Mouse (Mus musculus) neural tube, embryonic 13.5 days (tissue): ENCODE data around the gene Plekhm2. TPM values are rescaled to one million over a fixed set of nuclear protein-coding genes. Genes with fewer than 3 reads are reported as not detected.

Experiments
- ATAC-seq: fragments of 200-750 bp; cut with Nextera tagmentation; 2 replicates; pipeline ENCODE4 v1.8.0; 2017; ENCODE audit warnings: low read depth, mild to moderate bottlenecking, moderate TSS enrichment, moderate library complexity
- H3K27ac ChIP-seq: fragments of 300-500 bp; sonication (generic); replicated peaks from 2 replicates; pipeline ENCODE4 v1.5.1; 2015; ENCODE audit warnings: moderate library complexity, mild to moderate bottlenecking, inconsistent platforms
- H3K27me3 ChIP-seq: fragments of 300-500 bp; sonication (generic); 2 replicates; pipeline ENCODE4 v1.6.1; 2015; ENCODE audit warnings: mild to moderate bottlenecking, inconsistent platforms
- H3K36me3 ChIP-seq: fragments of 300-500 bp; sonication (generic); 2 replicates; pipeline ENCODE4 v1.6.1; 2015; ENCODE audit warnings: mild to moderate bottlenecking, inconsistent platforms
- H3K4me1 ChIP-seq: fragments of 300-500 bp; sonication (generic); replicated peaks from 2 replicates; pipeline ENCODE4 v1.6.1; 2015; ENCODE audit warnings: inconsistent platforms
- H3K4me2 ChIP-seq: fragments of 300-500 bp; sonication (generic); 2 replicates; pipeline ENCODE4 v1.6.1; 2015; ENCODE audit warnings: inconsistent platforms, mild to moderate bottlenecking, moderate library complexity
- H3K4me3 ChIP-seq: fragments of 300-500 bp; sonication (generic); 2 replicates; pipeline ENCODE4 v1.5.1; 2015; ENCODE audit warnings: mild to moderate bottlenecking, inconsistent platforms
- H3K9ac ChIP-seq: fragments of 300-500 bp; sonication (generic); 2 replicates; pipeline ENCODE4 v1.6.1; 2015; ENCODE audit warnings: moderate library complexity, mild to moderate bottlenecking, inconsistent platforms
- H3K9me3 ChIP-seq: fragments of 300-500 bp; sonication (generic); 2 replicates; pipeline ENCODE4 v1.6.1; 2016; ENCODE audit warnings: inconsistent platforms
- WGBS: fragments of 180-500 bp; shearing (Covaris S2); methylation state at CpG from one replicate; pipeline ENCODE4 v1.1.7; 2015; 5-methylcytosine and 5-hydroxymethylcytosine counted together
- polyA plus RNA-seq: library from polyadenylated mRNA; unstranded; fragments of >200 nt; fragmentation: Nextera tagmentation; extraction: Ambion mirVana; gene quantifications from 2 replicates; pipeline ENCODE4 v1.2.1, GENCODE M21; 2015

The Plekhm2 gene
- polyA plus RNA-seq, 1 experiment from 2014 or later: 7.6 TPM

DNA sequence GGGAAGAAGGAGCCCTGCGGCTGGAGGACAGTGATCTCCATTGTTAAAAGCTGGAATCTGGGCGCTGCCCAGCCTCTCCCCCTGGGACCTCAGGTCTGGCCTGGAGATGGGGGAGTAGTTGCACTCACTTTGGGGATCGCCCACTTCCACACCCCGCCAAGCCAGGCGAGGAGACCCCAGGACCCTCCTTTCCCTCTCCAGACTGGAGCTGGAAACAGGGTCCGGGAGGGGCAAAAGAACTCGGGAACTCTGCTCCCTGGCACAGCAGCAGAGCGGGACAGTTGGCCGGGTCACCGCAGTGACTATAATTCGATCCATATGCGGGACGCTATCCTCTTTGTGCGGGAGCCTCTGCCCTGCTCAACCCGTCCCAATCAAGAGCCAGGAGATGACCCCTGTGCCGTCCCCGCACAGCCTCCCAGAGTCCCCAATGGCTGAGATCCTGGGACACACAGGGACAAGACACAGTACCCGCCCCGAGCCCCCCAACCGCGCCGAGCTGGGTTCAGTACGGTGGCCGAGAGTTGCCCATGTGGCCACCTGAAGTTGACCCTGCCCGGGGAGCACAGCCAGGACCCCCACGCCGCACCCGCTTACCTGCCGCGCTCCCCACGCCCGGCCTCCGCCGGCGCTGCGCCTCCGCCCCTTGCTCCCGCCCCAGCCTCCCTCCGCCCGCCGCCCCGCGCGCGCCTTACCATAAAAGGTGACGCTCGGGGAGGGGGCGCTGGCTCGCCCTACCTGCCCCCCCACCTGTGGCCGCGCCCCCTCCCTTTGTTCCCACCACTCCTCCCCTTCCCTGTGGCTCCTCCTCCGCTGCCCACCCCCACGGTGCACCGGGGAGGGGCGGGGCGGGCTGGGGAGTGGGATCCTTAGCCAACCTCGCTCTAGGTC, 65.2 kb downstream of the Plekhm2 start:
- Histone ChIP-seq H3K9me3 (no peaks in the 10 kb centered on the region), H3K4me2 (peak overlapping the region; percentile 83), H3K4me3 (peak overlapping the region; percentile 58), H3K27ac (peak overlapping the region; percentile 62), H3K36me3 (peaks cover 7% of the 10 kb centered on the region; the same call in 1 of the 2 replicates), H3K9ac (peak overlapping the region; percentile 74), H3K27me3 (peaks cover 18% of the 10 kb centered on the region), H3K4me1 (peaks cover 30% of the 10 kb centered on the region)
- ATAC-seq: peak; percentile 47
- under 1% methylated on average over 35 of the region's 57 CpGs for WGBS

- 2% methylated on average over 9 of the region's 9 CpGs for WGBS
These were observed 65.8 kb downstream of the Plekhm2 start for GRCm38 (mm10) chr4:141598894-141599250.

DNA sequence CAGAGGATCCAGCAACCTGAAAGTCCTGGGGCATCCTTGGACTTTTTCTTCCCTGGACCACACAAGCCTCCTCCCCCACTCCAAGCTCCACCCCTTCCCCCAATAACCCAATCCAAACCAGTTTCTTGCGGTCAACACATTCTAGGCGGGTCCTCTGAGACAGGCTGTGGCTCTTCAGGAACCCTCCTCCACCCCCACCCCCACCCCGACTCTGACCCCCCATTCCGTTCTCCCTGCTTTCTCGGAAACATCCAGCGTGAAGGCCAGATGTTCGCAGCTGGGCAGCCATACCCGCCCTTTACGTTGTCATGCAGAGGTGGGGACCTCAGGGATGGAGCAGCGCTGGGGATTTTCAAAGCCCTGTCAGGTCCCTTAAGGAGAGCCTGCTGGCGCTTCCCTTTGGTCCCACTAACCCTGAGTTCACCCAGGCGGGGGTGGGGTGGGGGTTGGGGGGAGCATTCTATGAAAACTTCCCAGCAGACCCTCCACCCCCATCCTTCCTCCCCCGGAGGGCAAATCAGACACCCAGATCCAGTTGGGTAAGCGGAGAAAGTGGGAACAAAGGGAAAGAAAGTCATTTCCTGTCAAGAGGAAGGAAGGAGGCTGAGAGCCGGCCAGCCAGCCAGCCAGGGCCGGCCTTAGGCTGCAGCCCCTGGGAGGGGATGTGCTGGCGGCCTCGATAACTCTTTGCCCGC, 66.4 kb downstream of the Plekhm2 start:
- H3K27ac ChIP-seq: peak overlapping the region; percentile 62
- 3% methylated on average over 19 of the region's 19 CpGs for whole genome bisulfite sequencing
- H3K4me2 ChIP-seq: peak overlapping the region; percentile 83
- peak overlapping the region; percentile 74 for H3K9ac ChIP-seq
- peak overlapping the region; percentile 58 for H3K4me3 ChIP-seq
- peaks cover 13% of the 10 kb centered on the region; the same call in 1 of the 2 replicates for H3K36me3 ChIP-seq
- no peak for ATAC-seq
- H3K9me3 ChIP-seq: no peaks in the 10 kb centered on the region
- H3K27me3 ChIP-seq: peaks cover 18% of the 10 kb centered on the region
- H3K4me1 ChIP-seq: peaks cover 30% of the 10 kb centered on the region

More at GRCm38 (mm10) chr4:141598894-141599250, 65.8 kb downstream of the Plekhm2 start:
- H3K36me3 ChIP-seq: peaks cover 13% of the 10 kb centered on the region; the same call in 1 of the 2 replicates
- H3K27me3 ChIP-seq: peaks cover 18% of the 10 kb centered on the region
- H3K9ac ChIP-seq: peak overlapping the region; percentile 74
- H3K4me1 ChIP-seq: peaks cover 30% of the 10 kb centered on the region
- H3K27ac ChIP-seq: peak overlapping the region; percentile 62
- no peak for ATAC-seq
- no peaks in the 10 kb centered on the region for H3K9me3 ChIP-seq
- peak overlapping the region; percentile 58 for H3K4me3 ChIP-seq
- peak overlapping the region; percentile 83 for H3K4me2 ChIP-seq

DNA sequence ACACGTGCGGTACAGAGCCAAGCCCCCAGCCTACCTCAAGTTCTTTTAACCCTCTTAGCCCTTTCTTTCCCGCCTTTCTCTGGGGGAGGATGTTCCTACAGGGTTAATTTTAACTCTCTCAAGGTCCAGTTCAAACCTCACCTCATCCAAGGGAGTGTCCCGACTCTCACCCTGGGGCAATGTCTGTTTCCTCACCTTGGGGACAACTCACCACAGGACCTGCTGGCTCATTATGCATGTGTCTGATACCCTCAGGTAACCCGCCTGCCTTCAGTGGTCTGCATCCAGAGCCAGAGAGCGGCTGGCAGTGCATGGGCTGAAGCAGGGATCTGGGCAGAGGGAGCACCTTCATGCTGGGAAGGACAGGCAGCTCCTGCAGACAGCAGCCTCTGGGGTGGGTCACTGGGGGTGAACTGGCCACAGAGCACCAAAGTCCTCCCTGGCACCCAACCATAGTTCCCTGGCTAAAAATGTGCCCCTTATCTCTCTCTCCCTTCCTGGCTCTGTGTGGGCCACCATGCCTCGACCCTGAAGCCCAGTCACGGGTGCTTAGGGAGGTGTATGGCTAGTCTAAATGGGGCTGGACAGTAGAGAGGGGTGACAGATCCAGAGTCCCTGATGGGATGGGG, 67.9 kb downstream of the Plekhm2 start:
- H3K4me2 ChIP-seq: no peak overlapping the region
- H3K9me3 ChIP-seq: no peaks in the 10 kb centered on the region
- H3K4me3 ChIP-seq: no peak overlapping the region
- H3K27me3 ChIP-seq: peaks cover 18% of the 10 kb centered on the region
- no peak overlapping the region for H3K9ac ChIP-seq
- no peak overlapping the region for H3K27ac ChIP-seq
- peaks cover 30% of the 10 kb centered on the region for H3K4me1 ChIP-seq
- ATAC-seq: no peak
- peaks cover 13% of the 10 kb centered on the region; the same call in 1 of the 2 replicates for H3K36me3 ChIP-seq
- WGBS: 93% methylated on average over 8 of the region's 8 CpGs

DNA sequence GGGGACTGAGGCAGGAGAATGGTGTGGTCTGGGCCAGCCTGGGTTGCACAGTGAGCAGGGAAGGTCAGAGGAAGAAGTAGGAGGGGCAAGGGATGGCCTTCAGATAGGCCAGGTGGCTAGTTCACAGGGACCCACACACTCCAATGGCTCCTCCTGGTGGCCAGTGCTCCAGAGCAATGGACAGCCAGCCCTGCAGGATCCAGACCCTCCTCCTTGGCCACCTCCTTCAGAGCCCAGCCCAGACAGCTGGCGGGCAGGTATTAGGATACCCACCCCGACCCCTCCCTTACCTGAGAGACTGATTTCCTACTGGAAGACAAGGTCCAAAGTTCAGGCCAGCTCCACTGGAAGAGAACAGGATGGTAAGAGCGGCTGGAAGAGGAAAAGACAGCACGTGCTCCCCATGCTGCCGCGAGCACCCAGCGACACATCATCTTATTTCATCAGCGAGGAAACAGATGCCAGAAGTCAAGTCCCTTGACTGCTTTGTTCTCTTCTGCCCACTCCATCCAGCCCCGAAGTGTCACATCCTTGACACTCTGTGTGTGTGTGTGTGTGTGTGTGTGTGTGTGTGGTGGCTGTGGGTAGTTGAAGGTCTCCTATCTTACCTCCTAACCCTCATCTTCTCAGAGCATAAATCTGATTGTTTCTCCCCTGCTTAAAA, 69.0 kb downstream of the Plekhm2 start:
- no peak overlapping the region for H3K4me2 ChIP-seq
- WGBS: 86% methylated on average over 9 of the region's 9 CpGs
- no peak overlapping the region for H3K4me3 ChIP-seq
- peaks cover 30% of the 10 kb centered on the region for H3K4me1 ChIP-seq
- no peak overlapping the region for H3K27ac ChIP-seq
- no peaks in the 10 kb centered on the region for H3K9me3 ChIP-seq
- H3K36me3 ChIP-seq: peaks cover 17% of the 10 kb centered on the region
- H3K27me3 ChIP-seq: peaks cover 18% of the 10 kb centered on the region
- no peak for ATAC-seq
- no peak overlapping the region for H3K9ac ChIP-seq

DNA sequence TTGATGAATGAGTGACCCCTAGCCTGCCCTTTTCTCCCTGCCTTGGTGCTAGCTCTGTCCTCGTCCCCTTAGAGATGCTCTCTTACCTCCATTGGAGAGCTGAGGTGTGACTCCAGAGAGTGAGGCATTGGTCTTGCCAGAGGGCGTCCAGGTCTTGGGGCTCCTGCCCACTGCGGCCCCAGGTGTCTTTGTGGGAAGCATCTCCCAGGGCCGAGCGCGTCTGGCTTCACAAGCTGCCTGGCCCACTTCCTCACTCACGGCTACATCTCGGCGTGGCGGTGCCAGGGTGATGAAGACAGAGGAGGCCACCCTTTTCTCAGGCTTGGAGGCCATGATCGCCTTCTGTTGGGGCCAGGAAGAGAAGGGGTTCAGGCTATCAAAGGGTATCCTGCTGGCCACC, 69.6 kb downstream of the Plekhm2 start:
- no peak overlapping the region for H3K27ac ChIP-seq
- H3K36me3 ChIP-seq: peaks cover 19% of the 10 kb centered on the region
- peaks cover 24% of the 10 kb centered on the region for H3K4me1 ChIP-seq
- H3K4me3 ChIP-seq: no peak overlapping the region
- ATAC-seq: no peak
- peaks cover 13% of the 10 kb centered on the region for H3K27me3 ChIP-seq
- H3K9ac ChIP-seq: no peak overlapping the region
- 90% methylated on average over 11 of the region's 11 CpGs for WGBS
- H3K9me3 ChIP-seq: no peaks in the 10 kb centered on the region
- no peak overlapping the region for H3K4me2 ChIP-seq

- no peaks in the 10 kb centered on the region for H3K9me3 ChIP-seq
- H3K4me3 ChIP-seq: no peak overlapping the region
- WGBS: 19% methylated on average over 3 of the region's 3 CpGs
- no peak overlapping the region for H3K9ac ChIP-seq
- no peak overlapping the region for H3K4me2 ChIP-seq
- no peak overlapping the region for H3K27ac ChIP-seq
- no peaks in the 10 kb centered on the region for H3K27me3 ChIP-seq
- no peak for ATAC-seq
- peaks cover 32% of the 10 kb centered on the region for H3K36me3 ChIP-seq
- H3K4me1 ChIP-seq: no peaks in the 10 kb centered on the region
These were observed 73.2 kb downstream of the Plekhm2 start for GRCm38 (mm10) chr4:141591547-141591946.

DNA sequence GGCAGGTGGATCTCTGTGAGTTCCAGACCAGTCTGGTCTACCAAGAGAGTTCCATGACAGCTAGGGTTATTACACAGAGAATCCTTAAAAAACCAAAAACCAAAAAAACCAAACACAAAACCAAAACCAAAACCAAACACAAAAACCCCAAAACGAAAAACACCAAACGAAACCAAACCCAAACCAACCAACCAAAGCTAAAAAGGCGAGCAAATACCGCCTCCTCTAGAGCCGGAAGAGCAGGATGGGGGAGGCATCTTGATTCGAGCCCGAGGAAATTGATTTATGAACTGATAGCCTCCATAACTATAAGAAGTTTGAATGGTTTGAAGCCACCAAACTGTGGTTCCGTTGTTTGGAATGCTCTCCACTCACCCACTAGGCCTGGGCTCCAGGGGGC, 80.8 kb downstream of the Plekhm2 start:
- H3K27me3 ChIP-seq: no peaks in the 10 kb centered on the region
- H3K27ac ChIP-seq: no peak overlapping the region
- H3K9ac ChIP-seq: no peak overlapping the region
- peaks cover 24% of the 10 kb centered on the region; the same call in 1 of the 2 replicates for H3K36me3 ChIP-seq
- no peak overlapping the region for H3K4me2 ChIP-seq
- no peak for ATAC-seq
- H3K4me1 ChIP-seq: no peaks in the 10 kb centered on the region
- H3K9me3 ChIP-seq: no peaks in the 10 kb centered on the region
- WGBS: 92% methylated on average over 8 of the region's 8 CpGs
- no peak overlapping the region for H3K4me3 ChIP-seq

- Histone ChIP-seq H3K4me1 (no peaks in the 10 kb centered on the region), H3K4me2 (no peak overlapping the region), H3K27me3 (no peaks in the 10 kb centered on the region), H3K27ac (no peak overlapping the region), H3K4me3 (no peak overlapping the region), H3K36me3 (peaks cover 29% of the 10 kb centered on the region), H3K9ac (no peak overlapping the region), H3K9me3 (0 out of 2 replicates have a peak, but pooled peaks cover 3% of the 10 kb centered on the region)
- WGBS: 77% methylated on average over 13 of the region's 13 CpGs
- ATAC-seq: no peak
These were observed 83.6 kb downstream of the Plekhm2 start for GRCm38 (mm10) chr4:141581051-141581450.

DNA sequence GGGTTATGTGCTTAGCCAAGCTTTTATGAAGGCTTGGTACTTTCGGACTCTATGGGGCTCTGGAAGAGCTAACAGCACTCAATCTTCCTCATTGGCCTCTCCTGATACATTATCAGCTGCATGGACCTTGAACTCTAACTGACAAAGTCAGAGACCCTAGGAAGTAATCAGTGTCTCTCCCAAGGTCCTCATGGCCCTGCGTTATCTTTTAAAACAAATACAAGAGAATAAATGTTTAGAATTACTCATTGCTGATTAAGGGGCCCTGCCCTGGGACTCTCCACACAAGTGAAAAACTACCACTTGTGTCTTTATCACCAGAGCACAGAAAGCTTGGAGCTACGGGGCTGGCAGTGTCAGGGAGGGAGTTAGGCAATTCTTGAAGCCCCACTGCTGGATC, 85.9 kb downstream of the Plekhm2 start:
- H3K27ac ChIP-seq: no peak overlapping the region
- no peaks in the 10 kb centered on the region for H3K27me3 ChIP-seq
- no peak overlapping the region for H3K4me3 ChIP-seq
- H3K4me2 ChIP-seq: no peak overlapping the region
- WGBS: 84% methylated on average over 3 of the region's 3 CpGs
- peaks cover 29% of the 10 kb centered on the region for H3K36me3 ChIP-seq
- ATAC-seq: no peak
- H3K9me3 ChIP-seq: 0 out of 2 replicates have a peak, but pooled peaks cover 3% of the 10 kb centered on the region
- H3K4me1 ChIP-seq: no peaks in the 10 kb centered on the region; the same call in 1 of the 2 replicates
- H3K9ac ChIP-seq: no peak overlapping the region

GRCm38 (mm10) chr4:141576877-141577276, 87.8 kb downstream of the Plekhm2 start:
- no peaks in the 10 kb centered on the region; the same call in 1 of the 2 replicates for H3K4me1 ChIP-seq
- H3K9me3 ChIP-seq: 0 out of 2 replicates have a peak, but pooled peaks cover 3% of the 10 kb centered on the region
- no peak overlapping the region for H3K4me2 ChIP-seq
- no peak for ATAC-seq
- H3K9ac ChIP-seq: no peak overlapping the region
- no peak overlapping the region for H3K4me3 ChIP-seq
- H3K36me3 ChIP-seq: peaks cover 24% of the 10 kb centered on the region
- WGBS: 92% methylated on average over 7 of the region's 7 CpGs
- no peak overlapping the region for H3K27ac ChIP-seq
- H3K27me3 ChIP-seq: no peaks in the 10 kb centered on the region
